Mouse (Mus musculus) small intestine, adult 2 months (tissue): ENCODE data around the gene Sytl1.

Source experiments
- CTCF ChIP-seq: fragments of 200-500 bp; IDR thresholded peaks from 2 replicates; pipeline ENCODE4 v1.5.1; 2012; ENCODE audit warnings: low read depth, mild to moderate bottlenecking, control low read depth, inconsistent platforms, low read length, moderate library complexity, mixed read lengths; ENCODE audit not compliant: insufficient replicate concordance, insufficient read length; ENCODE audit errors: extremely low read depth
- POLR2A ChIP-seq: fragments of 200-500 bp; IDR thresholded peaks from 2 replicates; pipeline ENCODE4 v1.6.1; 2012; ENCODE audit warnings: low read depth, mild to moderate bottlenecking, control low read depth, inconsistent platforms, low read length, moderate library complexity

- TF ChIP-seq POLR2A: no peak
- TF ChIP-seq CTCF: no peak
Measured at GRCm38 (mm10) chr4:133299701-133300100, 36.8 kb upstream of the Sytl1 start.
